Mouse (Mus musculus) right cerebral cortex, postnatal 10 days (tissue): ENCODE measurements at regions not wholly inside any gene's neighbourhood (a gene's known extent, or its start where the extent isn't known, plus 50 kb on each side); places are given as distances from the start of the nearest gene placed in this dataset.
A peak's percentile ranks its signal among the peaks of the same experiment; 100 is the strongest.

Source experiments
- DNase-seq, 2 experiments: peaks; one replicate each; pipeline ENCODE4 v3.0.0; 2021; ENCODE audit warnings: low spot score in 2 of 2

GRCm38 (mm10) chr2:51238131-51238931 lies 89.4 kb upstream of the Rnd3 start:
- DNase-seq: no peak

- DNase-seq: peak in 1 of 2 experiments; percentile 20
Observed at GRCm38 (mm10) chr2:51237451-51237850, 88.5 kb upstream of the Rnd3 start.

DNA sequence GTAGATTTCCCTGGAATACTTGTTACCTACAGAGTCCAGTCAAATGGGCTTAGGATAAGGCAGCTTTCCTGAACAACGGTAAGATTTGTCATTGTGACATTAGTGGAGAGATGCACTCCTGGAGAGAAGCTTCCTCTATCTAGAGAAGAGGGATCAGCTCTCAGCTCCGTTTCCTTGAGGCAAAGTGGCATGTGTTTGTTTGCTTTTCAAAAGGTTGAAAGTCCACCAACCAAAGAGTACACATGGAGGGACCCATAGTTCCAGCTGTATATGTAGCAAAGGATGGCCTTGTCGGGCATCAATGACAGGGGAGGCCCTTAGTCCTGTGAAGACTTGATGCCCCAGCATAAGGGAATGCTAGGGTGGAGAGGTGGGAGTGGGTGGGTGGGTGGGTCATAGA lies 87.9 kb upstream of the Rnd3 start:
- DNase-seq: no peak

- DNase-seq: no peak
Observed at GRCm38 (mm10) chr2:51234427-51234826, 85.5 kb upstream of the Rnd3 start.

- DNase-seq: no peak
Observed at GRCm38 (mm10) chr2:51222851-51223250, 73.9 kb upstream of the Rnd3 start.

GRCm38 (mm10) chr2:51219714-51220113 lies 70.8 kb upstream of the Rnd3 start:
- no peak for DNase-seq

DNA sequence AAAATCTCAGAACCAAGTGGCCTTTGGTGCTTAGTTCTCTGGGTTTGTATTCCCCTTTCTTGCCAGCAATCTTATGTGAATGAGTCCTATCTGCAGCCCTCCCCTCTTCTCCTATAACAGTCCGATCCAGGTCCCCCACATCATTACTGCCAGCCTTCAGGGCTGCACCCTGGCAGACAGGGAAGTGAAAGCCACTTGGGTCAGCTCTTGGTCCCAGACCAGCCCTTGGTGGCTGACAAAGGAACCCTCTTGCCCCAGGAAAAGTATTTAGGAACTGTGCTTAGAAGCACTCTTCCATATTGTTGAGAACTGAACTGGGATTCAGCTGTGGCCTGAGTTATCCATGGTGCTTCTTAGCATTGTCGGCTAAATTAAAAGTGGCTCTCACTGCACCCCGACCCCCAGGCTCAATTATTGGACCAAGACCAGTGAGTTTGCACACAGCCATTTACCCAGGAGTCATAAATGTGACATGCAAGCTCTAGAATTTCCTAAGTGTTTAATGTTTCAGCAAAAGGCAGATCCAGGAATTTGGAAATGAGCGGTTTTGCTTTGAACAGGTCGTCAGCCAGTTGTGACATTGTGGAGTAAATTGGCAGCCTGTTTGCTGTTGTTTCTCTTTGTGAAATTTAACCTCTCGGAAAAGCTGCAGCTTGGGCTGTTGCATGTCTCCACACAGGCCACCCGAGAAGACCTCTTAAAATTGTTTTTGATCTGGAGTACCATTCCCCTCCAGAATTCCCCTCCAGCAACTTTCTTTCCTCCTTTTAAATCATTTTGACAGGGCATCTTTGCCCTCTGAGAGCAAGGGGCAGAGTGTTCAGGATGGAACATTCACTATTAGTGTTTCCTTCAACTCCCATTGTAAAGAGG lies 58.5 kb upstream of the Rnd3 start:
- no peak for DNase-seq

DNA sequence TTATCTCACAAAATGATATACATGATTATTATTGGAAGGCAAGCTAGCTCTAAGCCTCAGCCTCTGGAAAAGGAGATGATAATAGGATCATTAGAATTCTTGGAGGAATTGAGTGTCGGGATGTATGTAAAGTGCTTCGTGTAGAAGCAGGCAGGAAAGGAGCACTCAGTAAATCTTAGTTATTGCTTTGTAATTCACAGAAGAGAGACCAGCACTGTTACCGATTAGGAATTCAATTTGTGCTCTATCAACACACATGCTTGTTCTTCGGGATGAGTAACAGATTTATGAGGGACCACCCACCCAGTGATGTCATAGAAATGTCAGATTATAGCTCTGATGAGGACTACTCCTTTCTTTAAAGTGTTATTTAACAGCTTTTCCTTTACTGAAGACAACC lies 57.4 kb upstream of the Rnd3 start:
- DNase-seq: no peak
